Mouse (Mus musculus) hindbrain, embryonic 11.5 days (tissue): ENCODE measurements at regions not wholly inside any gene's neighbourhood (a gene's known extent, or its start where the extent isn't known, plus 50 kb on each side); places are given as distances from the start of the nearest gene placed in this dataset.

ENCODE experiments used
- ATAC-seq: fragments of 200-750 bp; cut with Nextera tagmentation; 2 replicates; pipeline ENCODE4 v1.8.0; 2017; ENCODE audit warnings: mild to moderate bottlenecking, moderate TSS enrichment, moderate library complexity; ENCODE audit not compliant: low FRiP score
- DNase-seq: peaks from one replicate; pipeline ENCODE4 v3.0.0-alpha.2; 2015; ENCODE audit warnings: low spot score
- H3K27ac ChIP-seq: fragments of 300-500 bp; sonication (generic); 2 replicates; pipeline ENCODE4 v1.5.1; 2014; ENCODE audit warnings: mild to moderate bottlenecking, low read depth, low read length
- H3K27me3 ChIP-seq: fragments of 300-500 bp; sonication (generic); 2 replicates; pipeline ENCODE4 v1.6.1; 2014; ENCODE audit warnings: mild to moderate bottlenecking, low read length, moderate library complexity, mixed read lengths; ENCODE audit not compliant: control insufficient read depth, insufficient read depth
- H3K36me3 ChIP-seq: fragments of 300-500 bp; sonication (generic); 2 replicates; pipeline ENCODE4 v1.6.1; 2014; ENCODE audit warnings: mild to moderate bottlenecking, low read length, moderate library complexity, mixed read lengths; ENCODE audit not compliant: control insufficient read depth, insufficient read depth
- H3K4me1 ChIP-seq: fragments of 300-500 bp; sonication (generic); replicated peaks from 2 replicates; pipeline ENCODE4 v1.6.1; 2014; ENCODE audit warnings: low read length, mixed read lengths; ENCODE audit not compliant: control insufficient read depth, insufficient read depth
- H3K4me2 ChIP-seq: fragments of 300-500 bp; sonication (generic); replicated peaks from 2 replicates; pipeline ENCODE4 v1.6.1; 2014; ENCODE audit warnings: mild to moderate bottlenecking, low read depth, low read length
- H3K4me3 ChIP-seq: fragments of 300-500 bp; sonication (generic); 2 replicates; pipeline ENCODE4 v1.5.1; 2014; ENCODE audit warnings: low read depth, low read length
- H3K9ac ChIP-seq: fragments of 300-500 bp; sonication (generic); 2 replicates; pipeline ENCODE4 v1.6.1; 2014; ENCODE audit warnings: low read depth, low read length
- H3K9me3 ChIP-seq: fragments of 300-500 bp; sonication (generic); 2 replicates; pipeline ENCODE4 v1.6.1; 2016; ENCODE audit warnings: low read length; ENCODE audit not compliant: control insufficient read depth
- WGBS: fragments of 180-500 bp; shearing (Covaris S2); extraction: QIAGEN DNeasy Blood & Tissue Kit; methylation state at CpG from one replicate; pipeline ENCODE4 v1.1.7; 2014; 5-methylcytosine and 5-hydroxymethylcytosine counted together

DNA sequence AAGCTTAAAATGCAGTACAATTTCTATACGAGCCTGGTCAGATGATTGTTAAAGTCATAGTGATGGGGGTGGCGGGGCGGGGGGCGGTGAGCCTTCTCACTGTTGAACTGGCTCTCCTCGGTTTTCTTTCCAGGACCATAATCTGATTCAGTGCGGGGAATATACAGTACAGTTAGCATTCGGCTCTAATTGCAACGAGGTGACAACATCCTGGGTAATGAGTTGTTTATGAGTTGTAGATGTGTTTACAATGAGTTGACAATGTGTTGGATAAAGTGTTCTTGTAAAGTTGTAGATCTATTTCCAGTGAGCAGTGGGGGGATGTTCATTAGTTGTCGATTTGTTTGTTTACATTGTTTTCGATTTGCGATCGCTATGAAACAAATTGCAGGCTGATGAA lies 440.6 kb upstream of the Dph6 start:
- ATAC-seq = no peak

DNA sequence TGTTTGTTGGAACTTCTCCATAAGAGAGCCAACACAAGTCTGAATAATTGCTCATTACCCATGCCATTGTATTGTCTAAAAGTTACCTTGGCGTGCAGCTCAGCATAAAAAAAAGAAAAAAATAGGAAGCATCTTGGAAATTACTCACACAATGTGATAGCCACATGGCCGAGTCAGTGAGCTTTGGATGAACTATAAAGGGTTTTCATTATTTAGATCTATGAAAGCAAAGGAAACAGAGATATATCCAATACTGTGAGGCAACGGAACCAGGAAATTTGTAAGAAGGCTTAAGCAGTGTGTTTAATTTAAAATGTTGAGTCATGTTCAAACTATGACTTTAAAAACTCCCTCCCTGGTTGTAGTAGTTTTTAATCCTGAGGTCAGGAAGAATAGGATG lies 446.7 kb upstream of the Dph6 start:
- Histone ChIP-seq H3K9ac (no peak overlapping the region), H3K27ac (no peak overlapping the region), H3K4me2 (no peak overlapping the region), H3K36me3 (no peaks in the 10 kb centered on the region), H3K4me3 (no peak overlapping the region), H3K9me3 (no peaks in the 10 kb centered on the region), H3K27me3 (no peaks in the 10 kb centered on the region), H3K4me1 (no peaks in the 10 kb centered on the region)
- ATAC-seq (no peak), DNase-seq (no peak)
- 85% methylated on average over 3 of the region's 3 CpGs for WGBS

More for the DNA sequence above, 440.6 kb upstream of the Dph6 start:
- Histone ChIP-seq H3K36me3 (no peaks in the 10 kb centered on the region), H3K4me2 (no peak overlapping the region), H3K27ac (no peak overlapping the region), H3K9ac (no peak overlapping the region), H3K4me3 (no peak overlapping the region), H3K27me3 (no peaks in the 10 kb centered on the region), H3K4me1 (no peaks in the 10 kb centered on the region), H3K9me3 (no peaks in the 10 kb centered on the region)
- 80% methylated on average over 12 of the region's 12 CpGs for WGBS
- DNase-seq = no peak

DNA sequence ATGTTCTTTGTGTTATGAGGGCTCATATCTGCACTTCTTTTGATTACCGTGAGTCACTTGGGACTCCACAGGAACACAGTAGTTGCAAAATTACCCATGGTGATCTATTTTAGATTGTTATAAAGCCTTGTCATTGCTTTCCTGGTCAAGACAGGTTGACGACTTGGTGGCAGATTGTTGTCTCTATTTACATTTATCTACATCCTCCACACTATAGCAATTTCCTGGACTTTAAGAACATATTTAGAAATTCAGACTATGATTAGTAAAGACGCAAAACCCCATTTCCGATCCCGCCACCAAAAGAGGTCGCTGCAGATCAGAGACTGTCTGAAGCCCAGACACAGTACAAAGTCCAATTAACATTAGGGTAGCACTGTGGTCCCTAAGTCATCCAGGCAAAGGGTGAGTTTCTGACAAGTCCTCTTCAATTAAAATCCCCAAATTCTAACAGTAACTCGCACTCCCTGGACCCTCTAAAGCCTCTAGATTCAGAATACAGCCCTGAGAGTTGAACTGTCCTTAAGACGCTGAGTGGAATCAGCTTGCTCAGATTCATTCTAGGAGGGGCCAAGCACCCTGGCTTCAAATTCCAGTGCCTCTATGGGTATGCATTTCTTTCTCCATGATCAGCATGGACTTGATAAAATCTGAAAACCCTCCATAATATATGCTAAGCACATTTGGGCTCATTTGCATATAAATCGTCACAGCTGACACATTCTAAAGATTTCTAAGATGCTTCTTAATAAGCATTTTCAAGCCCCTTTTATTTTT lies 461.9 kb upstream of the BC052040 start:
- DNase-seq = no peak

DNA sequence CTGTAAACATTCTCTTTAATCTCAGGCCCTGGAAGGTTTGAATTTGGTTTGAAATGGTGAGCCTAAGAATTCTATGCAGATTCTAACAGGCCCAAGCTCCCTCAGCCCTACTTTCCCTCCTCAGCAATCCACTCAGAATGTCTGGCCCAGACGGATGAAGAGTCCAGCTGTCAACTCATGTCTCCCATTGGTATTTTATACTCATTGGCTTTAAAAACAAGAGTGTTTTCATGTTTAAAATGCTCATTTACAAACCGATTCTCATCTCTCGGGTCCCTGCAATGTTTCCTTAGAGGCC lies 461.4 kb upstream of the BC052040 start:
- no peaks in the 10 kb centered on the region; the same call in 1 of the 2 replicates for H3K4me1 ChIP-seq
- no peak overlapping the region for H3K9ac ChIP-seq
- H3K27ac ChIP-seq = no peak overlapping the region
- ATAC-seq = peak; percentile 40; the same call in 1 of the 2 replicates
- no peak for DNase-seq
- H3K4me2 ChIP-seq = no peak overlapping the region
- H3K9me3 ChIP-seq = no peaks in the 10 kb centered on the region
- H3K27me3 ChIP-seq = no peaks in the 10 kb centered on the region
- no peak overlapping the region for H3K4me3 ChIP-seq
- no peaks in the 10 kb centered on the region for H3K36me3 ChIP-seq
- WGBS = 39% methylated on average over 3 of the region's 3 CpGs

More for the DNA sequence above, 461.9 kb upstream of the BC052040 start:
- no peaks in the 10 kb centered on the region for H3K36me3 ChIP-seq
- no peaks in the 10 kb centered on the region for H3K9me3 ChIP-seq
- no peaks in the 10 kb centered on the region for H3K27me3 ChIP-seq
- ATAC-seq = peak; percentile 60; the same call in 1 of the 2 replicates
- no peak overlapping the region for H3K4me3 ChIP-seq
- H3K4me2 ChIP-seq = no peak overlapping the region
- H3K9ac ChIP-seq = no peak overlapping the region
- H3K27ac ChIP-seq = no peak overlapping the region
- WGBS = 73% methylated on average over 9 of the region's 9 CpGs
- H3K4me1 ChIP-seq = no peaks in the 10 kb centered on the region; the same call in 1 of the 2 replicates

DNA sequence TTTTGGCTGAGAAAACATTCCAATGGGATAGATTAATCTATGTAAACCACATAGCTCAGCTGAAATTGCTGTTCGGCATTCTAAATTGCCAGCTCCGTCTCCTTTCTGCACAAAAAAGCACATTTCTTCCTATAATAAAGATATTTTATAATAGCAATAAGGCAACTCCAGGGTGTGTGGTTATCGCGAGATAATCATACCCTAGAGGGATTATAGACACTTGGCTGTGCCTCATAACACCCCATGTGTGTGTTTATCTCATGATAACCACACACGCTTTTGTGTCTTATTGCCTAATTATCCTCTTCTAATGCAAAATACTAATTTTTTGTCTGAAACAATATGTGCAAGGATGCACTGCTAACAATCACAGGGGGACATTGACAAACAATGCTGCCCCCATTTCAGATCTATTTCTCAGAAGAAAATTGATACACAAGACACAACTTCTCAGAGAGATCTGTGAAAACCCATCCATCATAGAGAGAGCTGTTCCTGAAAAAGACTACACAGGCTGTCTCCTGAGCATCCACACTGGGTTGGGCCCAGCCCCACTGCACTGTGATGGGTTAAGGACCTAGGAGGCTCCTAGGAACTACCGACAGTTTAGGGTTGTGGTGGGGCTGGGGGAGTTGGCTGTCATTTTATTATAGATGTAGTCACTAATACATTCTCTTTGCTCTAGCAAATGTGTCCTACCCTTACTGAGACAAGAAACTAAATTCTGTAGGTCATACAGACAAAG lies 454.7 kb upstream of the BC052040 start:
- WGBS = 89% methylated on average over 6 of the region's 6 CpGs
- H3K4me2 ChIP-seq = no peak overlapping the region

DNA sequence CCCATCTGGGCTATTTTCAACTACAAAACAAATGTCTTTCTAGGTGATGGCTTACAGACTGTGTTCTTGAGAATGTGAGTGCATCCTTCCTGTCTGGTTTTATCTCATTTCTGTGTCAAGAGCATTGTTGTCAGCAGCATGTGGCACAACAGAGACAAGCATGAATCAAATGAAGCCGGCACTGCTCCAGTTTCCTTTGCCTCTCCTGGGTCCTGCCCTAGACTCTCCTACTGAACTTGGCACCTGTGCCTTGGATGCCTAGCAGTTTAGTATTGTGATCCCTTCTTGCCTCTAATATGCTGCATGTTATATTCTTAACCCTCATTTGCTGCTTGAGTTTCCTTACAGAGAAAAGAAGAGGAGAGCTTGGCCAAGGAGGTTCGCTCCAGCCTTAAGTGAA lies 449.8 kb upstream of the BC052040 start:
- Histone ChIP-seq H3K4me2 (no peak overlapping the region), H3K9ac (no peak overlapping the region), H3K36me3 (no peaks in the 10 kb centered on the region), H3K4me3 (no peak overlapping the region), H3K27ac (no peak overlapping the region), H3K9me3 (no peaks in the 10 kb centered on the region), H3K27me3 (no peaks in the 10 kb centered on the region), H3K4me1 (no peaks in the 10 kb centered on the region)
- WGBS = 52% methylated on average over 2 of the region's 2 CpGs
- DNase-seq (no peak), ATAC-seq (0 out of 2 replicates have a peak, but pooled peaks have one; percentile 18)

More for the DNA sequence above, 454.7 kb upstream of the BC052040 start:
- Histone ChIP-seq H3K27me3 (no peaks in the 10 kb centered on the region), H3K9me3 (no peaks in the 10 kb centered on the region), H3K9ac (no peak overlapping the region), H3K27ac (no peak overlapping the region), H3K36me3 (no peaks in the 10 kb centered on the region), H3K4me1 (no peaks in the 10 kb centered on the region), H3K4me3 (no peak overlapping the region)
- ATAC-seq (no peak), DNase-seq (no peak)

DNA sequence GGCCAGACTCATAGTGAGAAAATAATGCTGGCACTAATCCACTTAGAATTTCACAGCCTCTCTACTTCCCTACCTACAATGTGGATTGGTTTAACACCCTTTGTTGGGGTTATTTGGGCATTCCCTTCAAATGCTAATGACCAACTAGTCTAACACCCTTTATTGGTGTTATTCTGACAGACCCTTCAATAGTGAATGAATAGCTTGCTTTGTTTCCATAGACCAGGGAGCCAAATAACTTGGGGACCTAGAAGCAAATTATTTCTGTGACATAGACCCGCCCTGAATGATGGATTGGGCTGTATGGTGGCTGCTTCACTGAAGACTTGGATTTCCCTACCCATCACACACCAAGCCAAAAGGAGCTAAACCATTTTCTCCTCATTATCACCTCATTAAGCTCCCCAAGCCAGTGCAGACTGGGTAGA lies 449.3 kb upstream of the BC052040 start:
- H3K9ac ChIP-seq = no peak overlapping the region
- H3K4me3 ChIP-seq = no peak overlapping the region
- peak; percentile 23 for DNase-seq
- no peaks in the 10 kb centered on the region for H3K4me1 ChIP-seq
- H3K27me3 ChIP-seq = no peaks in the 10 kb centered on the region
- peak; percentile 76 for ATAC-seq
- H3K27ac ChIP-seq = no peak overlapping the region
- no peaks in the 10 kb centered on the region for H3K36me3 ChIP-seq
- 11% methylated on average over 1 of the region's 1 CpGs for WGBS
- H3K9me3 ChIP-seq = no peaks in the 10 kb centered on the region
- no peak overlapping the region for H3K4me2 ChIP-seq

DNA sequence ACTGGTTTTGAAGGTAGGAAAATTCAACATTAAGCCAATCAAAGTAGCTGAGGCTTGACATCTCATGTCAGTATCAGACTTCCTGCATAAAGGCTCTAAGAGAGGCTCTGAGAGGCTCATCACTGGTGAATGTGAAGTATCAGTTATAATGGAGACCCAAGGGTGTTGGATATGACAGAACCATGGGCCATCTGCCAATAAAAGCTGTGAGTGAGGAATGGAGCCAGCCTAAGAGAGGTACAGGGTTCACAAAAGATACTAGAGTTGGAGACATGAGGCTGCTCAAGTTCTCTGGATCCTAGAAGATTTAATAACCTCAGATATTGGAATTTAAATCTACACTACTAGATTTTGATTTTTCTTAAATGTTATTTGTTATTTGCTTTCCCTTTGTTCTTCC lies 440.1 kb upstream of the BC052040 start:
- H3K27me3 ChIP-seq = no peaks in the 10 kb centered on the region
- no peaks in the 10 kb centered on the region for H3K4me1 ChIP-seq
- H3K4me2 ChIP-seq = no peak overlapping the region
- no peak overlapping the region for H3K27ac ChIP-seq
- no peak overlapping the region for H3K4me3 ChIP-seq
- H3K36me3 ChIP-seq = no peaks in the 10 kb centered on the region
- ATAC-seq = no peak
- H3K9ac ChIP-seq = no peak overlapping the region
- no peaks in the 10 kb centered on the region for H3K9me3 ChIP-seq
- no peak for DNase-seq

DNA sequence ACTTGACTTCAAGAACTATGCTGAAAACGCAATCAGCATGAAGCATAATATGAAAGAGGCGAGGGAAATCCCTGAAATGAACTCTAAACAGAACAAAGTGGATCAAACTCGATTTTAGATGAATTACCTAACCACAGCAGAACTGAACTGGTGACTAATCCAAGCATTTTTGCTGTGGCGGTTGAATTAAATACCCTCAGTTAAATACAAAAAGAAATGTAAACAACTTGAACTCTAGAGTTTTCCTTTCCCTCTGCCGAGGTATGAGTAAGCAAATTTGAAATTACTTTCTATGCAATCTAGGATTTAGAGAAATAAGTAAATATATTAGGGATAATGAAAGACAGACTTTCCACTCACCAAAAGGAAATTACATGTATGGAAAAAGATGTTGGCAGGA lies 409.4 kb upstream of the BC052040 start:
- H3K27me3 ChIP-seq = no peaks in the 10 kb centered on the region
- H3K27ac ChIP-seq = no peak overlapping the region
- no peaks in the 10 kb centered on the region for H3K4me1 ChIP-seq
- no peaks in the 10 kb centered on the region for H3K9me3 ChIP-seq
- 75% methylated on average over 5 of the region's 5 CpGs for WGBS
- no peak overlapping the region for H3K4me2 ChIP-seq
- H3K9ac ChIP-seq = no peak overlapping the region
- H3K36me3 ChIP-seq = no peaks in the 10 kb centered on the region
- H3K4me3 ChIP-seq = no peak overlapping the region
- DNase-seq (no peak), ATAC-seq (no peak)
